ENCODE assay signal across 25 mouse cellular contexts in the genomic region with DNA sequence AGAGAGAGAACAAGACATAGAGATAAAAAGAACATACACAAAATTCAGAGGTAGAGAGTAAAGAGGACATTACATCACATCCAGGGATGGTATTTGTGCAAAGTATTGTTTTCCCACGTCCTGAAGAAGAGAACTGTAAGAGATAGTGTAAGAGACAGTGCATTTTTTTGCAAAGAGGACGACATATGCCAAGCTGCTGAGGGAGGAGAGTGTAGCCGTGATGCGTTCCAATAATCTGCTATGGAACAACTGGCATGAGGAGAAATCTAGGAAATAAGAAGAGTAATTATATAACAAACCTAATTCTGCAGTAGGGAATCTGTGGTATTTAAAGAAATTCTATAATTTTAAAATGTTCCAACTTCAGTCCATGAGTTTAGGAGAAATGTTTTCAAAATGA. TPM values are rescaled to one million over a fixed set of nuclear protein-coding genes. Genes with fewer than 3 reads are reported as not detected.
DNase-seq lines count a peak whose midpoint lies in the region; ATAC-seq lines count a peak whose summit lies in the region.
"Had no signal": no experiment of that assay in that cellular context is flagged by ENCODE, and none has a peak within 500 bp of the region (broad histone marks: within the 10 kb centered on the region; RNA-seq: fewer than 3 reads in every experiment).

No protein-coding gene starts in this region.

- H3K27ac ChIP-seq in neural tube, embryonic 15.5 days (replicated peaks), result no peak overlapping the region
- H3K27ac ChIP-seq: embryonic facial prominence, embryonic 12.5 days; forebrain, embryonic 15.5 days; hindbrain, embryonic 13.5 days; hindbrain, postnatal 0 days had no signal

- no peaks in the 10 kb centered on the region for H3K4me1 ChIP-seq in neural tube, embryonic 15.5 days
- H3K4me1 ChIP-seq: embryonic facial prominence, embryonic 12.5 days; forebrain, embryonic 15.5 days; hindbrain, embryonic 13.5 days had no signal

- H3K9me3 ChIP-seq in neural tube, embryonic 15.5 days (replicated peaks), result no peaks in the 10 kb centered on the region
- H3K9me3 ChIP-seq: embryonic facial prominence, embryonic 12.5 days; forebrain, embryonic 15.5 days; G1E; hindbrain, embryonic 13.5 days had no signal

- 76% methylated on average over 4 of the region's 4 CpGs for WGBS in neural tube, embryonic 15.5 days

- DNase-seq in frontal cortex, postnatal 14 days (ENCODE audit: low spot score in 2 of 2), result no peak
- peak; percentile 37 for DNase-seq in layer of hippocampus, adult 9-11 months
- DNase-seq in layer of hippocampus, postnatal 10 days (ENCODE audit: low spot score in 2 of 2), result no peak
- DNase-seq in right cerebral cortex, adult 18-20 months, result peak; percentile 17
- no peak for DNase-seq in right cerebral cortex, postnatal 10 days (ENCODE audit: low spot score in 2 of 2)
- DNase-seq: adrenal gland, adult 8-10 months; adrenal gland, postnatal 36 days; B cell, adult 2 months; cerebellum, adult 11 months; cerebellum, adult 8-10 months; cerebellum, postnatal 14 days; gastrocnemius, postnatal 36 days; heart, adult 11 months; heart, postnatal 10 days; heart, postnatal 4 days had no signal

- H3K4me3 ChIP-seq in neural tube, embryonic 15.5 days (replicated peaks), result no peak overlapping the region
- H3K4me3 ChIP-seq: embryonic facial prominence, embryonic 12.5 days; forebrain, embryonic 15.5 days; hindbrain, embryonic 13.5 days had no signal

- no peak overlapping the region for H3K4me2 ChIP-seq in neural tube, embryonic 15.5 days
- H3K4me2 ChIP-seq: embryonic facial prominence, embryonic 12.5 days; forebrain, embryonic 15.5 days; hindbrain, embryonic 13.5 days had no signal

- no peaks in the 10 kb centered on the region for H3K36me3 ChIP-seq in neural tube, embryonic 15.5 days
- H3K36me3 ChIP-seq: embryonic facial prominence, embryonic 12.5 days; forebrain, embryonic 15.5 days; G1E; hindbrain, embryonic 13.5 days had no signal

- ATAC-seq in frontal cortex, adult (ENCODE audit: low TSS enrichment), result peak; percentile 97
- no peak for ATAC-seq in neural tube, embryonic 15.5 days (ENCODE audit: low FRiP score)
- ATAC-seq: CD4-positive, CD25-positive, alpha-beta regulatory T cell, adult 4 months; forebrain, embryonic 15.5 days; hindbrain, postnatal 0 days had no signal

- no peaks in the 10 kb centered on the region for H3K27me3 ChIP-seq in neural tube, embryonic 15.5 days (replicated peaks)
- H3K27me3 ChIP-seq: embryonic facial prominence, embryonic 12.5 days; forebrain, embryonic 15.5 days; hindbrain, embryonic 13.5 days had no signal

- H3K9ac ChIP-seq in neural tube, embryonic 15.5 days (replicated peaks), result no peak overlapping the region
- H3K9ac ChIP-seq: embryonic facial prominence, embryonic 12.5 days; forebrain, embryonic 15.5 days; hindbrain, embryonic 13.5 days had no signal

RNA-seq across cellular contexts. Expression of a gene that starts 13.9 kb away (rescaled TPM):
- under 1 TPM in 1 of 2 experiments, not detected in 1; 0.27 TPM for total RNA-seq in layer of hippocampus, postnatal 10 days (2021)
- 0.26 and 0.82 TPM in 2 replicates for polyA plus RNA-seq in neural tube, embryonic 15.5 days (2015; fragmentation: Nextera tagmentation; extraction: Ambion mirVana)
- total RNA-seq: hindbrain, postnatal 0 days had no signal
- polyA plus RNA-seq: hindbrain, embryonic 13.5 days had no signal

RNA-seq across cellular contexts. Expression of a gene that starts 21.9 kb away (rescaled TPM):
- total RNA-seq in layer of hippocampus, postnatal 10 days (2021), result 10 to 100 TPM; 11.1 to 17.0 TPM
- 8.4 and 13.7 TPM in 2 replicates for polyA plus RNA-seq in neural tube, embryonic 15.5 days (2015; fragmentation: Nextera tagmentation; extraction: Ambion mirVana)

RNA-seq across cellular contexts. Expression of a gene that starts 26.2 kb away (rescaled TPM):
- under 1 TPM in 1 of 2 experiments, not detected in 1; 0.23 TPM for total RNA-seq in layer of hippocampus, postnatal 10 days (2021)
- polyA plus RNA-seq in neural tube, embryonic 15.5 days (2015; fragmentation: Nextera tagmentation; extraction: Ambion mirVana), result 0.61 and 0.68 TPM in 2 replicates
- total RNA-seq: common myeloid progenitor, adult 5-6 weeks; heart, postnatal 10 days had no signal
- polyA plus RNA-seq: G1E; heart, embryonic 14.5 days had no signal

Comparison
In these comparisons a context has a peak if more than half of its experiments do, and no peak if none do; other contexts are left out.
1. DNase-seq: peak in layer of hippocampus, adult 9-11 months (single experiment) and right cerebral cortex, adult 18-20 months (single experiment); none in frontal cortex, postnatal 14 days (0 of 2), layer of hippocampus, postnatal 10 days (0 of 2) and right cerebral cortex, postnatal 10 days (0 of 2).